Mouse (Mus musculus): ENCODE measurements at regions not wholly inside any gene's neighbourhood (a gene's known extent, or its start where the extent isn't known, plus 50 kb on each side); places are given as distances from the start of the nearest gene placed in this dataset.

- TF ChIP-seq POLR2A (IDR thresholded peaks at IDR 0.05; ENCODE audit: borderline replicate concordance, insufficient read depth, low read length) (no peak), CTCF (IDR thresholded peaks at IDR 0.05; ENCODE audit: borderline replicate concordance, insufficient read depth, low read depth, low read length) (no peak)
Observed at GRCm38 (mm10) chr8:103413589-103414575, 628.4 kb upstream of the Cdh11 start.
